Mouse (Mus musculus) heart, embryonic 13.5 days (tissue): ENCODE results near the gene Magi3. TPM values are rescaled to one million over a fixed set of nuclear protein-coding genes. Genes with fewer than 3 reads are reported as not detected.

Source experiments
- ATAC-seq: fragments of 200-750 bp; cut with Nextera tagmentation; 2 replicates; pipeline ENCODE4 v1.8.0; 2017; ENCODE audit warnings: moderate TSS enrichment; ENCODE audit not compliant: insufficient number of reproducible peaks, low FRiP score, low TSS enrichment; ENCODE audit errors: extremely low read depth
- H3K27ac ChIP-seq: fragments of 300-500 bp; sonication (generic); replicated peaks from 2 replicates; pipeline ENCODE4 v1.5.1; 2015; ENCODE audit warnings: moderate library complexity, mild to moderate bottlenecking, inconsistent platforms
- H3K27me3 ChIP-seq: fragments of 300-500 bp; sonication (generic); replicated peaks from 2 replicates; pipeline ENCODE4 v1.6.1; 2015; ENCODE audit warnings: mild to moderate bottlenecking, inconsistent platforms
- H3K36me3 ChIP-seq: fragments of 300-500 bp; sonication (generic); 2 replicates; pipeline ENCODE4 v1.6.1; 2015; ENCODE audit warnings: mild to moderate bottlenecking, inconsistent platforms
- H3K4me1 ChIP-seq: fragments of 300-500 bp; sonication (generic); 2 replicates; pipeline ENCODE4 v1.6.1; 2015; ENCODE audit warnings: inconsistent platforms
- H3K4me2 ChIP-seq: fragments of 300-500 bp; sonication (generic); 2 replicates; pipeline ENCODE4 v1.6.1; 2015; ENCODE audit warnings: inconsistent platforms, mild to moderate bottlenecking, moderate library complexity
- H3K4me3 ChIP-seq: fragments of 300-500 bp; sonication (generic); 2 replicates; pipeline ENCODE4 v1.5.1; 2015; ENCODE audit warnings: moderate library complexity, mild to moderate bottlenecking, inconsistent platforms
- H3K9ac ChIP-seq: fragments of 300-500 bp; sonication (generic); 2 replicates; pipeline ENCODE4 v1.6.1; 2015; ENCODE audit warnings: inconsistent platforms, mild to moderate bottlenecking, moderate library complexity
- H3K9me3 ChIP-seq: fragments of 300-500 bp; sonication (generic); 2 replicates; pipeline ENCODE4 v1.6.1; 2016; ENCODE audit warnings: inconsistent platforms
- WGBS: fragments of 180-500 bp; shearing (Covaris S2); methylation state at CpG from one replicate; pipeline ENCODE4 v1.1.7; 2015; ENCODE audit warnings: mixed read lengths; 5-methylcytosine and 5-hydroxymethylcytosine counted together
- polyA plus RNA-seq: library from polyadenylated mRNA; unstranded; fragments of >200 nt; fragmentation: Nextera tagmentation; extraction: Ambion mirVana; gene quantifications from 2 replicates; pipeline ENCODE4 v1.2.1, GENCODE M21; 2015

Magi3 gene
- polyA plus RNA-seq, 1 experiment from 2014 or later: 7.4 TPM

DNA sequence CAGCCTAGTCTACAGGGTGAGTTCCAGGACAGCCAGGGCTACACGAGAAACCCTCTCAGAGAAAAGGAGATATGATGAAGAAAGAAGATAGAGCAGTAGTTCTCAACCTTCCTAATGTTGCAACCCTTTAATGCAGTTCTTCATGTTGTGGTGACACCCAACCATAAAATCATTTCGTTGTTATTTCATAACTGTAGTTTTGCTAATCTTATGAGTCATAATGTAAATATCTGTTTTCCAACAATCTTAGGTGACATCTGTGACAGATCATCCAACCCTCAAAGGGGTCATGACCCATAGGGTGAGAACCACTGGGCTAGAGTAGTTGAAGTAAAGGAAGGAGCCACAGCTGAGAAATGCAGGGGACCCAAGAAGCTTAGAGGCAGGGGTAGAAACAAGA lies 35.9 kb downstream of the Magi3 start:
- Histone ChIP-seq H3K4me1 (no peaks in the 10 kb centered on the region), H3K9ac (no peak overlapping the region), H3K36me3 (no peaks in the 10 kb centered on the region), H3K27me3 (no peaks in the 10 kb centered on the region), H3K27ac (no peak overlapping the region), H3K9me3 (no peaks in the 10 kb centered on the region), H3K4me3 (no peak overlapping the region), H3K4me2 (no peak overlapping the region)
- WGBS: 69% methylated on average over 2 of the region's 2 CpGs
- ATAC-seq: no peak

DNA sequence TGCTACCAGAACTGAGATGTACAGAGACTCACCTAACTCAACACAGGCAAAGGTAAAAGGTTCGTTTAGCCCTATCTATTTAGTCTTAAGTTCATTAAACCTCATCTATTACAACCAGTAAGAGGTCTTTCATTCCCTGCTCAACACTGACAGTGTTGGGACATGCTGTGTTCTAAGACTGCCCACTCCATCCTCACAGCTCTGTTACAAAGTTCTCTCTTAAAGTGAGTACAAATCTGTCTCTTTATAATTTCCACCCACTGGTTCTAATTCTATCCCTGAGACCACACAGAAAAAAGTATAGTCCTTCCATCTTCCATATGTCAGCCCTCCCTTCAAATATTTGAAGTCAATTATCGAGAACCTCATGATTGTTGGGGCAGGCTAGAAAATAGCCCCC lies 36.5 kb downstream of the Magi3 start:
- WGBS: 75% methylated on average over 2 of the region's 2 CpGs
- no peak overlapping the region for H3K9ac ChIP-seq
- no peak for ATAC-seq
- no peak overlapping the region for H3K4me2 ChIP-seq
- peaks cover 3% of the 10 kb centered on the region for H3K36me3 ChIP-seq
- H3K9me3 ChIP-seq: no peaks in the 10 kb centered on the region
- H3K4me1 ChIP-seq: no peaks in the 10 kb centered on the region
- H3K27me3 ChIP-seq: no peaks in the 10 kb centered on the region
- no peak overlapping the region for H3K4me3 ChIP-seq
- no peak overlapping the region for H3K27ac ChIP-seq

DNA sequence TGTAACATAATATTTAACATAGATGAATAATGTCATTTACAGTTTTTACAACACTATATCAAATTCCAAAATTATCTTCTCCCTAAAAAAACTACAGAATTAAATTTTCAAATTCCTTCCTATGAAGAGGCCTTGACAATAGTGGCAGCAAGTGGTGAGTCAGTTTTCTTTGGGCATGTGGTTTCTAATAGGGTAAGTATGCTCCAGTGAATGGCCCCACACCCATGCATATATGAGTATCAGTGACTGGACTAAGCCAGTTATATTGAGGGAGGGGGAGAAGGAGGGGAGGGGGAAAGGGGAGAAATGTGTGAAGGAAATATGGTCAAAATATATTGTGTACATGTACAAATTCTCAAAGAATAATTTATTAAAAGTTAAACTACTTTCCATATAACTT lies 37.5 kb downstream of the Magi3 start:
- Histone ChIP-seq H3K27ac (no peak overlapping the region), H3K4me2 (no peak overlapping the region), H3K9ac (no peak overlapping the region), H3K27me3 (no peaks in the 10 kb centered on the region), H3K36me3 (peaks cover 12% of the 10 kb centered on the region), H3K9me3 (no peaks in the 10 kb centered on the region), H3K4me1 (no peaks in the 10 kb centered on the region), H3K4me3 (no peak overlapping the region)
- no peak for ATAC-seq

DNA sequence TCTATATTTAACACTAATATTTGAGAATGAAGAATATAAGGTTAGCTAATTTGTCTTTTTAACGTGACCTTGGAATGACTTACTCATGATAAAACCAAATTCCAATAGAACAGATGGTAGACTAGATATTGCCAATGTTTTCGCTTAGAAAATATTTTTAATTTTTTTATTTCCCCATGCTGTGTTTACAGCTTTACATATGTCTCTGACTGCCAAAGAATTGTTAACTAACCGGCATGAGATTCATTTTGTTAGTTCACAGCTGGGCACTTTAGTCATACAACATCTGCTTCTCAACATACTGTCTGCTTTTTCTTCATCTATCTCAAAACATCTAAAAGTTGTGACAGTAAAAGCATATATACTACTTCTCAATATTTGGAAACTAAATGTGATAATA lies 58.8 kb downstream of the Magi3 start:
- Histone ChIP-seq H3K4me3 (no peak overlapping the region), H3K4me1 (no peaks in the 10 kb centered on the region), H3K27ac (no peak overlapping the region), H3K4me2 (no peak overlapping the region), H3K9me3 (no peaks in the 10 kb centered on the region), H3K9ac (no peak overlapping the region), H3K27me3 (no peaks in the 10 kb centered on the region), H3K36me3 (no peaks in the 10 kb centered on the region)
- ATAC-seq: no peak
- WGBS: 80% methylated on average over 3 of the region's 3 CpGs

DNA sequence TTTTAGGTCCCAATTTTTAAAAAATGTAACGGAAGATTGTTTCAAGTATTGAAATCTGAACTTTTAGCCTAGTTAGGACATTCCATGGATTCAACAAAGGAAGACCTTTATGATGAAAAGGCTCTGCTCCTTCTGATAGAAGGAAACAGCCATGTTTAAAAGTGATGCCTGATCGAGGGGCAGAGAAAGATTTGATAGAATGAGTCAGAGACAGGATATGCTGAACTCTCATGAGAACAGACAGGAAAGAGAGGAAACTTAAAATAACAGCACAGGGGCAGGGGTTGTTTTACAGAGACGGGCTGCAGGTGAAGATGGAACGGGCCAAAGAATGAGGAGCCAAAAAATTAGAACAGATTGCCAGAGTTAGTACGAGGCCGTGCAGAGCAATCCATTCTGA lies 59.6 kb downstream of the Magi3 start:
- Histone ChIP-seq H3K9ac (no peak overlapping the region), H3K9me3 (no peaks in the 10 kb centered on the region), H3K27ac (0 out of 2 replicates have a peak overlapping the region, but pooled peaks have one; percentile 15), H3K4me2 (no peak overlapping the region), H3K27me3 (no peaks in the 10 kb centered on the region), H3K4me3 (no peak overlapping the region), H3K36me3 (no peaks in the 10 kb centered on the region), H3K4me1 (no peaks in the 10 kb centered on the region)
- WGBS: 66% methylated on average over 6 of the region's 6 CpGs
- ATAC-seq: no peak

DNA sequence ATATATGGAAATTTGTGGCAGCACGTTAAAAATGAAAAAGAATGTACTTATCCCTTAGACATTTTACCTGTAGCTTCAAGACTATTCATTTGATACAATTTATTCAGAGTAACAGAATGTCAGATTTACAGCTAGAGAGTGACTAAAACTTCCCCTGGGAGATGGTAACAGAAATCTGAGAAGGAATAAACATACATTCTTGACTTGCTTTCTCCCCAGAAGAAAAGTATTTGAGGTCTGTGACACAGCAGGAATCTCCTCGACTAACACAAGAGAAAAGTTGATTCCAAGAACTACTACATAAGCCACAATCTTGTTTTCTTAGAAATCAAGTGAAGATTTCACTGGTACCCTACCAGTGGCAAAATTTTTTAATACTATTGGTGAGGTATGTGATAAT lies 70.0 kb downstream of the Magi3 start:
- no peak overlapping the region for H3K27ac ChIP-seq
- H3K4me2 ChIP-seq: no peak overlapping the region
- peaks cover 7% of the 10 kb centered on the region; the same call in 1 of the 2 replicates for H3K4me1 ChIP-seq
- no peaks in the 10 kb centered on the region for H3K36me3 ChIP-seq
- no peak overlapping the region for H3K9ac ChIP-seq
- no peak overlapping the region for H3K4me3 ChIP-seq
- no peak for ATAC-seq
- 63% methylated on average over 2 of the region's 2 CpGs for WGBS
- no peaks in the 10 kb centered on the region for H3K27me3 ChIP-seq
- no peaks in the 10 kb centered on the region for H3K9me3 ChIP-seq

DNA sequence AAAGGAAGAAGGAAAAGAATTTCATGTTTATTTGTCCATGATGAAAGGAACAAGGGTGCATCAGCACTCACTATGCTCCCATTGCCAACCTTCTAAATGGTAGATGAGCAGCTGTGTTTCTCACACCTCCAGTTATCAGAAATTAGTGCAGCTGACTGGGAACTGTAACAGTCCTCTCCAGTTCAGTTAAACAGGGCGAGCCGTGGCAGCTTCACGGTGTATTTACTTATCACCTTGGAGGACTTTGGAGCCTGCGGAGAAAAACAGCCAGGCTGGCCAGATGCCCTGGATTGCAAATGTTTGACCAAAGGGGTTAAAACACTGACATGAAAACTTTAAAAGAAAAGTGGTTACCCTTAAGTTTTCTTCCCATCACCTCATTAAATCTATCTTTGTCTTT lies 77.8 kb downstream of the Magi3 start:
- no peak overlapping the region for H3K4me3 ChIP-seq
- no peaks in the 10 kb centered on the region for H3K9me3 ChIP-seq
- H3K4me1 ChIP-seq: peaks cover 21% of the 10 kb centered on the region
- H3K27me3 ChIP-seq: no peaks in the 10 kb centered on the region
- no peaks in the 10 kb centered on the region for H3K36me3 ChIP-seq
- no peak; the same call in 1 of the 2 replicates for ATAC-seq
- peak overlapping the region; percentile 36 for H3K4me2 ChIP-seq
- H3K27ac ChIP-seq: peak overlapping the region; percentile 74
- H3K9ac ChIP-seq: no peak overlapping the region
- 11% methylated on average over 4 of the region's 4 CpGs for WGBS

DNA sequence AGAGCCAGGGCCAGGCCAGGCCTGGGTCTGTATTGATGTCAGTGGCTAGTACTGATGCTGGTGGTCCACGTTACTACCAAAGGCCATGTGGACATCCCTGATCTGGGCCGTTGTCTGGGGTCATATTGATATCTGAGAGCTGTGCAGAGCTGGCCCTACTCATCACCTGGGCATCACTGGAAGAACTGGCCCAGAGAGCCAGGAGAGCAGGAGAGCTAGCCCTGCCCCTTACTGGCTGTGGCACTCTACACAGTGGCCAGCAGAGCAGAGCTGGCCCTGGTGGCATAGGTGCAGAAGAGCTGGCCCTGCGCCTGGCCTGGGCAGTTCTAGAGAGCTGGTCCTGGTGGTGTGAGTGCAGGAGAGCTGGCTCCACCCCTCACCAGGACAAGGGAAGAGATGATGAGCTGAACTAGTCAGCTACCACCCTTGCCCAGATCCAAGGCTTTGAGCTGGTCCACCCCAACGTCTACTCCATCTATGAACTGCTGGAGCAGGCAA lies 81.2 kb downstream of the Magi3 start:
- no peak overlapping the region for H3K4me2 ChIP-seq
- H3K4me1 ChIP-seq: peaks cover 35% of the 10 kb centered on the region
- no peak overlapping the region for H3K4me3 ChIP-seq
- H3K9ac ChIP-seq: no peak overlapping the region
- WGBS: 87% methylated on average over 4 of the region's 4 CpGs
- H3K27ac ChIP-seq: no peak overlapping the region
- H3K9me3 ChIP-seq: no peaks in the 10 kb centered on the region
- ATAC-seq: no peak; the same call in 1 of the 2 replicates
- no peaks in the 10 kb centered on the region for H3K27me3 ChIP-seq
- no peaks in the 10 kb centered on the region; the same call in 1 of the 2 replicates for H3K36me3 ChIP-seq

DNA sequence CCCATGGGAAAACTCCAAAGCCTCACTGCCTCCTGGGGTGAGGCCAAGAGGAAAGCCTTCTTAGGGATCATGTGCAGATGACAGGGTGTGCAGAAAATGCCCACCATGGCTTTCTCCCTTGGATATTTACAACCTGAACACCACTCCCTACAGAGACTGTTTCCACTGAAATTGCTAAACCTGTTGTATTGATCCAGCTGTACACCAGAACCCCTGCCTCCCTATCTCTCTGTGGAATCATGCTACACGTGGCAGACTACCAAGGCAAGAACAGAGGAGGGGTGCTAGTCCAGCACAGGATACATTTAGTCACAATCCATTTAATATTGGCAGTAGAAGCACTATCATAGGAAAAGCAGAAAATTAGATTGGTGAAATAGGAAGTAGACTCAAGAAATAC lies 94.5 kb downstream of the Magi3 start:
- Histone ChIP-seq H3K9ac (no peak overlapping the region), H3K4me3 (no peak overlapping the region), H3K27me3 (no peaks in the 10 kb centered on the region), H3K27ac (no peak overlapping the region), H3K4me2 (no peak overlapping the region), H3K9me3 (no peaks in the 10 kb centered on the region), H3K4me1 (peaks cover 16% of the 10 kb centered on the region; the same call in 1 of the 2 replicates), H3K36me3 (no peaks in the 10 kb centered on the region)
- 61% methylated on average over 1 of the region's 1 CpGs for WGBS
- no peak for ATAC-seq

DNA sequence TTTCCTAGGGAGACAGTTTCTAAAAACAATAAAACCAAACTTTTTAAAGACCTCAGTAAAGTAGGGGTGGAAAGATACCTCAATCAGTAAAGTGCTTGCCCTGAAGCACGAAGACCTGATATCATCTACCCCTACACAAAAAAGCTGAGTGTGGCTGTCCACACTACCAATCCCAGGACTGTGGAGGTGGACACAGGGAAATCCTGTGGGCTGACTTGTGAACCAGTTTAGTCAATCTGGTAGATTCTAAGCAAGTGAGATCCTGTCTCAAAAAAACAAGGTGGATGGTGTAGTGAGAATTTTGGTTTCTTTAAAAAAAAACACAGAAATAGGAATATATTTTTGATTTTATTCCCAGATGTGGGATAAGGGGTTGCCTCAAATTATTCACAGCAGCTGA lies 96.3 kb downstream of the Magi3 start:
- H3K4me3 ChIP-seq: no peak overlapping the region
- no peak overlapping the region for H3K4me2 ChIP-seq
- no peaks in the 10 kb centered on the region for H3K27me3 ChIP-seq
- H3K27ac ChIP-seq: no peak overlapping the region
- H3K9me3 ChIP-seq: no peaks in the 10 kb centered on the region
- no peak for ATAC-seq
- WGBS: 69% methylated on average over 1 of the region's 1 CpGs
- no peak overlapping the region for H3K9ac ChIP-seq
- 0 out of 2 replicates have a peak, but pooled peaks cover 9% of the 10 kb centered on the region for H3K4me1 ChIP-seq
- H3K36me3 ChIP-seq: no peaks in the 10 kb centered on the region

DNA sequence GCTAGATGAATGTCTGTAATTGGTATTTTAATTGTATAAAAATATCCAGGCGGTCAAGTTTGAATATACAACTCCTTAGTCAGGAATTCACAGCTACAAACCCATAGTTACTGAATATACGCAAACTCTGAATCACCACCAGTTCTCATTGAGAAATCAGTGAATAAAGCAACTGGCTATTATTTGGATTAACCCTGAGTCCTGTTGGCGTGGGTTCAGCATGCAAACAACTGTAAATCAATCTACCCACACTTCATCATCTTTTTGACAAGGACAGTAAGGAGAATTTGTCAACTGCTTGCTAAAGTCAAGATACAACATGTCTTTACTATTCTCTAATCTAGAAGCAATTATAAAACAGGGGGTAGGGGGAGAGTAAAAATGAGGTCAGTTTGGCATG lies 110.7 kb downstream of the Magi3 start:
- Histone ChIP-seq H3K9me3 (no peaks in the 10 kb centered on the region), H3K9ac (no peak overlapping the region), H3K27me3 (no peaks in the 10 kb centered on the region), H3K27ac (no peak overlapping the region), H3K4me3 (no peak overlapping the region), H3K36me3 (0 out of 2 replicates have a peak, but pooled peaks cover 3% of the 10 kb centered on the region), H3K4me1 (peaks cover 19% of the 10 kb centered on the region), H3K4me2 (no peak overlapping the region)
- no peak for ATAC-seq
- 65% methylated on average over 3 of the region's 3 CpGs for whole genome bisulfite sequencing

DNA sequence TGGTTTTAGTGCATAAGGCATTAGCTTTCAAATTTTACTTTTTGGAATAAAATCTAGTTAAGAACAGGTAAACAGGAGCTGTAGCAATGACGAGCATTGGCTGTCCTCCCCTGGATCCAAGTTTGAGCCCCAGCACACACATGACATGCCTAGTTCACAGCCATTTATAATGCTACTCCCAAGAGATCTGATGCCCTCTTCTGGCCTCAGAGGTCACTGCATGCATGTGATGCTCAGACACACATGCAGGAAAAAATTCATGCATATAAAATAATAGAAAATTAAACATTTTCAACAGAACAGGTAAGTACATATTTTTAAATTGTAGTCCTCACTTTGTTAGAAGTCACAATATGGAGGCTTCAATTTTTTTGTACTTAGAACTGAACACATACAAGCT lies 115.2 kb downstream of the Magi3 start:
- Histone ChIP-seq H3K4me2 (no peak overlapping the region), H3K9me3 (no peaks in the 10 kb centered on the region), H3K27me3 (no peaks in the 10 kb centered on the region), H3K4me1 (peaks cover 13% of the 10 kb centered on the region), H3K36me3 (peaks cover 6% of the 10 kb centered on the region; the same call in 1 of the 2 replicates), H3K27ac (no peak overlapping the region), H3K9ac (no peak overlapping the region), H3K4me3 (no peak overlapping the region)
- 62% methylated on average over 1 of the region's 1 CpGs for WGBS
- no peak for ATAC-seq
